Mouse (Mus musculus) heart, embryonic 11.5 days (tissue): ENCODE results near the gene Lurap1l. TPM values are rescaled to one million over a fixed set of nuclear protein-coding genes. Genes with fewer than 3 reads are reported as not detected.

Experiments
- ATAC-seq: fragments of 200-750 bp; cut with Nextera tagmentation; replicated peaks from 2 replicates; pipeline ENCODE4 v1.8.0; 2017; ENCODE audit warnings: moderate library complexity; ENCODE audit not compliant: insufficient number of reproducible peaks, low FRiP score, low TSS enrichment
- H3K27ac ChIP-seq: fragments of 300-500 bp; sonication (generic); 2 replicates; pipeline ENCODE4 v1.5.1; 2014; ENCODE audit warnings: mild to moderate bottlenecking, low read depth, low read length
- H3K27me3 ChIP-seq: fragments of 300-500 bp; sonication (generic); 2 replicates; pipeline ENCODE4 v1.6.1; 2014; ENCODE audit warnings: mild to moderate bottlenecking, low read length, mixed read lengths; ENCODE audit not compliant: control insufficient read depth, insufficient read depth
- H3K36me3 ChIP-seq: fragments of 300-500 bp; sonication (generic); 2 replicates; pipeline ENCODE4 v1.6.1; 2014; ENCODE audit warnings: mild to moderate bottlenecking, low read length, moderate library complexity, mixed read lengths; ENCODE audit not compliant: control insufficient read depth, insufficient read depth
- H3K4me1 ChIP-seq: fragments of 300-500 bp; sonication (generic); 2 replicates; pipeline ENCODE4 v1.6.1; 2014; ENCODE audit warnings: low read length; ENCODE audit not compliant: control insufficient read depth, insufficient read depth
- H3K4me2 ChIP-seq: fragments of 300-500 bp; sonication (generic); 2 replicates; pipeline ENCODE4 v1.6.1; 2014; ENCODE audit warnings: mild to moderate bottlenecking, moderate library complexity
- H3K4me3 ChIP-seq: fragments of 300-500 bp; sonication (generic); 2 replicates; pipeline ENCODE4 v1.5.1; 2014; ENCODE audit warnings: low read depth, low read length
- H3K9ac ChIP-seq: fragments of 300-500 bp; sonication (generic); 2 replicates; pipeline ENCODE4 v1.6.1; 2014; ENCODE audit warnings: mild to moderate bottlenecking, low read depth, low read length, moderate library complexity
- H3K9me3 ChIP-seq: fragments of 300-500 bp; sonication (generic); replicated peaks from 2 replicates; pipeline ENCODE4 v1.6.1; 2016; ENCODE audit warnings: low read length; ENCODE audit not compliant: control insufficient read depth
- WGBS: fragments of 180-500 bp; shearing (Covaris S2); extraction: QIAGEN DNeasy Blood & Tissue Kit; methylation state at CpG from one replicate; pipeline ENCODE4 v1.1.7; 2014; ENCODE audit not compliant: insufficient replicate concordance; 5-methylcytosine and 5-hydroxymethylcytosine counted together
- polyA plus RNA-seq: library from polyadenylated mRNA; unstranded; fragments of >200 nt; fragmentation: Nextera tagmentation; extraction: Ambion mirVana; gene quantifications from 2 replicates; pipeline ENCODE4 v1.2.1, GENCODE M21; 2014

Lurap1l gene
- polyA plus RNA-seq, 1 experiment from 2014 or later, result 2.5 TPM

DNA sequence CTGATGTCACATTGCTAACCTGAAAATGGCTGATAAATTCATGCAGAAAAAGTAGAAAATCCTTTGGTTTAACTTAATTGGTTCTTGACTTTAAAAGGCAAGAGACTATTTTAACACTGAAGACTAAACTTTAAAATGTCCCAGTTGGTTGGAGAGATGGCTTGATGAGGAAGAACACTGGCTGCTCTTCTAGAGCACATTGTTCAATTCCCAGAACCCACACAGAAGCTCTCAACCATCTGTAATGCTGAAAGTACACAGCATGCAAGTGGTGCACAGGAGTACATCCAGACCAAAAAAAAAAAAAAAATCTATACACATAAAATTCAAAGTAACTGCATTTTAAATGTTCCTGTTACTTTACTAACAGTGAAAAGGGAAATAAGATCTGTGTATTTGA lies 34.2 kb downstream of the Lurap1l start:
- Histone ChIP-seq H3K9me3 (no peaks in the 10 kb centered on the region), H3K27ac (no peak overlapping the region), H3K4me1 (no peaks in the 10 kb centered on the region), H3K9ac (no peak overlapping the region), H3K4me3 (no peak overlapping the region), H3K4me2 (no peak overlapping the region), H3K36me3 (no peaks in the 10 kb centered on the region), H3K27me3 (no peaks in the 10 kb centered on the region)
- no peak for ATAC-seq

DNA sequence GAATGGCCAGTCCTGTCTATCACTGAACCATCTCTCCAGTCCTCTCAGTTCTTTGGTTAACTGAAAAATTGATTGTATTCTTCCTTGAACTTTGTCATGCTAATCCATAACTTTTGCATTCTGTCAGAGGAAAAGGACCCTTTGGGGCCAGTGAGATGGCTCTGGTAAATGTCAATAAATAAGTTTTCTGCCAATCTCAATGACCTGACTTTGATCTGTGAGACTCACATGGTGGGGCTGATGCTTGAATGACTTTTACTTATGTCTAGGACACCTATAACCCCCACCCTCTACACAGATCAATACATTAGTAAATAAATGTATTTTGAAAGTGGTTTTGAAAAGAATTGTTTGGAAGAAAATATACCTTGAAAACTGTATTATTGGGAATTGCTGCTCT lies 38.7 kb downstream of the Lurap1l start:
- Histone ChIP-seq H3K4me3 (no peak overlapping the region), H3K4me2 (no peak overlapping the region), H3K9me3 (no peaks in the 10 kb centered on the region), H3K9ac (no peak overlapping the region), H3K36me3 (no peaks in the 10 kb centered on the region), H3K27ac (no peak overlapping the region), H3K4me1 (no peaks in the 10 kb centered on the region), H3K27me3 (no peaks in the 10 kb centered on the region)
- no peak for ATAC-seq

DNA sequence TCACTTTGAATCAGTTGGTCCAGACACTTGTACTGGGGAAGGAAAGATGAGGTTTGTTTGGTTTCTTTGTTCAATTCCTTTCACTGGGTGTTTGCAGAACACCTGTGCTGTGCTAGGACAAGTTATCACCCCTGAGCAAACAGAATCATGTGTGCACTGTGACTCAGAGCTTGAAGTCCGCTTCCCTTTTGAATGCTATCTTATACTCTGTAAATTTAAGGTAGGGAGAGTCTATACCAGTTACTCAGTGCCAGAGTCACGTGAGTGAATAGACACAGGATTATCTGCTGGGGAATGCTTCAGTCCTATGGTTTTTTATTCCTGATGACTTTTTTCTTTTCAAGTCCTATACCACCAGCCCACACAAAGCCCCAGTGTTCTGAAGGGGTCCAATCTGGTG lies 39.3 kb downstream of the Lurap1l start:
- ATAC-seq, result no peak
- H3K4me1 ChIP-seq, result no peaks in the 10 kb centered on the region
- WGBS, result 68% methylated on average over 2 of the region's 2 CpGs
- no peak overlapping the region for H3K4me3 ChIP-seq
- no peaks in the 10 kb centered on the region for H3K9me3 ChIP-seq
- H3K27ac ChIP-seq, result no peak overlapping the region
- no peaks in the 10 kb centered on the region for H3K27me3 ChIP-seq
- H3K9ac ChIP-seq, result no peak overlapping the region
- no peak overlapping the region for H3K4me2 ChIP-seq
- H3K36me3 ChIP-seq, result no peaks in the 10 kb centered on the region

DNA sequence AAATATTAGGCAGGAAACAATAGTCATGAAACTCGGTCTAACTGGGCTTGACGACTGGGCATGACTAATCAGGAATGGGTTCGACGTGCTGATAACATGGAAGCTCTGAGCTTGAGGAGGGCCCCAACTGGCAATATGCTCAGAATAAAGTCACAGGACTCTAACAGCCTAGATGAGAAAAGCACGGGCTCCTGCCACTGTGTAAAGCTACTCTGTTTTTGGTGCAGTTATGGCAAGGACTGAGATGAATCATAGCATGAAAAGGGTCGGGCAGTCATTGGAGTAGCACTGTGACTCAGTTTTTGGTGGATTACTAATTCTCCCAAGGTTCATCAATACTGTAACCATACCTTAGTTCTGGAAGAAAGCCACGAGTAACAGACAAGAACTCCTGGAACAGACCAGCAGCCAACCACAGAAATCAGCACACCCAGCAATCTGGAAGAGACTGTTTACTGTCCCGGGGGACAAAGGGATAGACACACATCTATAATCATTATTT lies 39.9 kb downstream of the Lurap1l start:
- Histone ChIP-seq H3K36me3 (no peaks in the 10 kb centered on the region), H3K4me1 (no peaks in the 10 kb centered on the region), H3K4me2 (no peak overlapping the region), H3K27me3 (no peaks in the 10 kb centered on the region), H3K4me3 (no peak overlapping the region), H3K9ac (no peak overlapping the region), H3K27ac (no peak overlapping the region), H3K9me3 (no peaks in the 10 kb centered on the region)
- no peak for ATAC-seq
- 65% methylated on average over 8 of the region's 8 CpGs for WGBS

DNA sequence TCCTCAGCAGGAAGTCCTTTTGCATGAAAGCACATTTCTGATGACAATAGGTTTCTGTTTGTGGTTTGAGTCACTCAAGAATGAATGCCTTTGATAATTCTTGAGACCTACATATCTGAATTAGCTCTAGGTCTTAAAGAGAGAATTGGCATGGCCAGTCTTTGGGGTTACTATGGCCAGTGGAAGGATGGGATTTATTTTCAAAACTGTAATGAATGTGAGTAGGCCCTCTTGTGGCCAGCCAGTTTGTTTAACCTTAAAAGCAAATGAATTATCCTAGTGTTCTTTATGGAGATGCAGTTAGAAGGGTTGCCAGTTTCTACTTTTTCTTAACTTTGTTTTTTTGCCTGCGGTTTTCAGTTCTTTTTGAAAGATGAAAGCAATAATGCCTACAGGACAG lies 42.2 kb downstream of the Lurap1l start:
- no peak overlapping the region for H3K4me2 ChIP-seq
- no peaks in the 10 kb centered on the region for H3K27me3 ChIP-seq
- H3K4me3 ChIP-seq, result no peak overlapping the region
- H3K4me1 ChIP-seq, result no peaks in the 10 kb centered on the region
- ATAC-seq, result no peak
- H3K9me3 ChIP-seq, result no peaks in the 10 kb centered on the region
- H3K27ac ChIP-seq, result no peak overlapping the region
- H3K36me3 ChIP-seq, result no peaks in the 10 kb centered on the region
- WGBS, result 68% methylated on average over 1 of the region's 1 CpGs
- no peak overlapping the region for H3K9ac ChIP-seq

DNA sequence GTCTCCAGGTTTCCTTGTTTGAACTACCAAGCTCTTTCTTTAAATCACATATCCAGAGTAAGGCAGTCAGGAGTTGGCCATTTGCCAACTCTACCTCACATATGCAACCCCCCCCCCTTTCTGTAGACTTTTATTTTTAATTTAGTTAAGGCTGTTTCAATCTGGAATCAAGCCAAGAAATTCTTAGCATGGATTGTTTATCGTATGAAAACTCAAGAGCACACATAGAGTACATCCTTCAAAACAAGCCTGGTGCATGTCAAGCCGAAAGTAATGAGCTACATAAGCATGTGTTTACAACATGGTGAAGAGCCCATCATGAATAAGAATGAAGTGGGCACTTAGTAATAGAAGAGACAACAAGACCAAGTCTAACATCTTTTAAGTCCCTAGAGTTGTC lies 45.5 kb downstream of the Lurap1l start:
- Histone ChIP-seq H3K27me3 (no peaks in the 10 kb centered on the region), H3K9ac (no peak overlapping the region), H3K4me2 (no peak overlapping the region), H3K36me3 (no peaks in the 10 kb centered on the region), H3K9me3 (no peaks in the 10 kb centered on the region), H3K27ac (no peak overlapping the region), H3K4me3 (no peak overlapping the region), H3K4me1 (no peaks in the 10 kb centered on the region)
- no peak for ATAC-seq
- WGBS, result 78% methylated on average over 2 of the region's 2 CpGs

DNA sequence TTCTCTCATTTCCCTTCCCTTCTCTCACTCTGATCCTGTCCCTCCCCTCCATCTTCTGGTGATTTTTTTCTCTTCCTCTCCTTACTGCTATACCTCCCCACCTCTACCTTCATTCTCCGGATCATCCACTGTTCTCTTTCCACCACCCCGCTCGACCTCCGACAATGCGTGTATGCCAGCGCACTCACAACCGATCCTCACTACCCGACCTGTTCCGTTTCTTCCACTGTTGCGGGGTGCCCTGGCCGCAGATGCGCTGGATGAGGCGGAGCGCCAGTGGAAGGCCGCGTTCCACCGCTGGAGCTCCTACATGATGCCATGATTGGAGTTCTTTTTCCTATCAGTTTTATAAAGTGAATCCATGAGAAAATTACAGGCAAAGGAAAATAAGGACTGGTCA lies 57.1 kb downstream of the Lurap1l start:
- no peaks in the 10 kb centered on the region for H3K4me1 ChIP-seq
- H3K9me3 ChIP-seq, result peaks cover 3% of the 10 kb centered on the region; the same call in 1 of the 2 replicates
- no peak overlapping the region for H3K27ac ChIP-seq
- WGBS, result 79% methylated on average over 17 of the region's 17 CpGs
- ATAC-seq, result no peak
- no peak overlapping the region for H3K4me3 ChIP-seq
- H3K9ac ChIP-seq, result no peak overlapping the region
- no peaks in the 10 kb centered on the region for H3K36me3 ChIP-seq
- no peak overlapping the region for H3K4me2 ChIP-seq
- no peaks in the 10 kb centered on the region for H3K27me3 ChIP-seq

DNA sequence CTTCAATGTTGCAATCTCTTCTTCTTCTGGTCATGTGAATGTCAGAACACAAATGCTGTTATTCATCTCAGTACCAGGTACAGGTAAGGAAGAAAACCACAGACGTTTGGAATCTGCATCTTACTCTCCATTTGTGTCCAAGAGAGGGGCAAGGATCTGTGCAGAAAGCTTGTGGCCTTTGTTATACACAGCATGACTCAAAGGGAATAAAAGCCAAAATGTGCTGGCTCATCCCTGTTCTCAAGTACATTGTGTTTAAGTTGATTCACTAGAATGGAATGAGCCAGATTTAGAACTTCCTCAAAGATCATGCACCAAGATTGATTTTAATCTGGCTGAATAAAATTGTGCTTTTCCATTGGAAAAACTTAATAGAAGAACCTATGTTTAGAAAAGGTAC lies 61.4 kb downstream of the Lurap1l start:
- Histone ChIP-seq H3K9me3 (peaks cover 3% of the 10 kb centered on the region; the same call in 1 of the 2 replicates), H3K4me2 (no peak overlapping the region)
- 37% methylated on average over 1 of the region's 1 CpGs for WGBS

DNA sequence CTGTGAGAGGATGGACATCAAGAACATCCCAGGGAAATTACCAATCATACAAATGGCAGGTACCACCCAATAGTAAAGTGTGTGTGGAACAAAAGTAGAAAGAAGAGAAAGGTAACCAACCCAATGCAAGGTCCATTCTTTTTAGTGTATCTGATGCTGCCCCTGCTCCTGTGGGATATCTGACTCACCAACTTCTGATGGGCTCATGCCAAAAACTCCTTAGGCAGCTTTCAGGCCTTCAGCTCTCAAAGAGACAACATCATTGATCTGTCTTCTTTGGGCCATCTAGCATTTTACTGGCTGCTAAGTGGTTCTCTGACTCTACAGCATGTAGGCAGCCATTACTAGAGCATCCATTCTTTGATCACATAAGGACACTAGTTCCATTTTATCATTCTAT lies 63.5 kb downstream of the Lurap1l start:
- Histone ChIP-seq H3K27me3 (no peaks in the 10 kb centered on the region), H3K27ac (no peak overlapping the region), H3K4me3 (no peak overlapping the region), H3K9me3 (no peaks in the 10 kb centered on the region), H3K4me2 (no peak overlapping the region), H3K9ac (no peak overlapping the region), H3K4me1 (no peaks in the 10 kb centered on the region), H3K36me3 (no peaks in the 10 kb centered on the region)
- no peak for ATAC-seq

More for the DNA sequence above, 61.4 kb downstream of the Lurap1l start:
- Histone ChIP-seq H3K27ac (no peak overlapping the region), H3K36me3 (no peaks in the 10 kb centered on the region), H3K27me3 (no peaks in the 10 kb centered on the region), H3K4me1 (no peaks in the 10 kb centered on the region), H3K4me3 (no peak overlapping the region), H3K9ac (no peak overlapping the region)
- no peak for ATAC-seq
